Mouse (Mus musculus) G1E-ER4 (cell line): ENCODE data around the gene Myzap. TPM values are rescaled to one million over a fixed set of nuclear protein-coding genes. Genes with fewer than 3 reads are reported as not detected.

Experiments used
- GATA1 ChIP-seq: IDR thresholded peaks from one replicate; pipeline ENCODE4 v1.8.0; 2012; ENCODE audit warnings: low read length, inconsistent platforms
- polyA plus RNA-seq: library from polyadenylated mRNA; stranded (reverse); fragments of >175 nt; gene quantifications from 2 replicates; pipeline ENCODE4 v1.2.3, GENCODE M21; 2012

Myzap gene
- polyA plus RNA-seq, 1 experiment: not detected

- no peak for TF ChIP-seq GATA1
These were observed 22.0 kb downstream of the Myzap start for GRCm38 (mm10) chr9:71570170-71570569.

GRCm38 (mm10) chr9:71568323-71568942 is 23.7 kb downstream of the Myzap start:
- TF ChIP-seq GATA1: no peak

- TF ChIP-seq GATA1: no peak
These were observed 24.8 kb downstream of the Myzap start for GRCm38 (mm10) chr9:71567391-71567790.

DNA sequence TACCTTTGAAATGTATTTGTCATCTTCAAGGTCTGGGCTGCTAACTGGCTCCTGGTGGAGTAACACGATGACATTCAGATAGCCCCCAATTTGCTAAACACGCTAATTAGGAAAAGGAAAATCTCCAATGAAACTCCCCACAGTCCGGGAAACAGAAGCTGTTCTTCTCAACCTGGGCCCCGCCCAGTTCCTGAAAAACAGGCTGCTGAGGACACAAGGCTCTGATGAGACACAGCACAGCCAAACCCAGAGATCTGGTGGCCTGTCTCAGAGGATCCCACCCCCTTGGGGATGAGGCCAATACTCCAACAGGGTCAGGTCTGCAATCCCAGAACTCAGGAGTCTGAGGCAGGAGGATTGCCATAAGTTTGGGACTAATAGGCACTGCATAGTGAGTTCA is 25.4 kb downstream of the Myzap start:
- no peak for TF ChIP-seq GATA1

DNA sequence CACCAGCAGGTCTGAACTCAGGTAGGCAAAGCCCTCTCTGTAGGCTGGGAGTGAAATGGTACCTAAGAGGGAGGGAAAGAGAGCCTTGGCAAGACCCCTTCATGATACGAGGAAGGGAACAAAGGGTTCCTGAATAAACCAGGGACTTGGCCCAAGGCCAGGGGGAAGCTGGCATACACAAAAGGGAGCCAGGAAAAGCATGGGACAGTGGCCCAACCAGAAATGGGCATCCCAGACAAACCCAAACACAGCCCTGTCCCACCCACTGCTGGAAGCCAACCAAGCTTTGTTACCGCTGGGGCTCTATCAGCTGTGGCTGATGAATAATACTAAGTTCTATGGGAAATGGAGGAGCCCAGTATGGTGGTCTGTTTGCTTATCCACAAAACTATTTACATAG is 34.4 kb downstream of the Myzap start:
- TF ChIP-seq GATA1: no peak

- TF ChIP-seq GATA1: no peak
These were observed 38.2 kb downstream of the Myzap start for GRCm38 (mm10) chr9:71554001-71554400.

GRCm38 (mm10) chr9:71550176-71550575 is 42.0 kb downstream of the Myzap start:
- TF ChIP-seq GATA1: no peak

GRCm38 (mm10) chr9:71547704-71548275 is 44.4 kb downstream of the Myzap start:
- no peak for TF ChIP-seq GATA1

DNA sequence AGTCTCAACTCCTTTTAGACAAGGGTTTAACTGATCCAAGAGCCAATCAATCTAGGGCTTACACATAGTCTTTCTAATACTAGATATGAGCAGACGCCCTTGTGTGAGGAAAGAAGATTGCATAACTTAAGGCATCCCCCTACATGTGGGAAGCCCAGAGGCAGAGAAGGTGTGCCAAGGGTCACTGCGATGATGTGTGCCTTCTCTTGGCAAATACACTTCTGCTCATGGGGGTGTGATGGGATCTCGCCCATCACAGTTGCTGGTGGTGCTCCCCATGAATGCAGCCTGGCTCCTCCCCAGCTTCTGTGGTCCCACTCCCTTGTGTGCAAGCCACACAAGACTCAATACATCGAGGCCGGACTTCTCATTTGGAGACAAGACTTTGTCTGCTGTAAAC is 47.3 kb downstream of the Myzap start:
- no peak for TF ChIP-seq GATA1

- TF ChIP-seq GATA1: no peak
These were observed 48.5 kb downstream of the Myzap start for GRCm38 (mm10) chr9:71543443-71544222.

GRCm38 (mm10) chr9:71542292-71542691 is 49.9 kb downstream of the Myzap start:
- TF ChIP-seq GATA1: no peak

- TF ChIP-seq GATA1: no peak
These were observed 51.4 kb downstream of the Myzap start for GRCm38 (mm10) chr9:71540739-71541138.

DNA sequence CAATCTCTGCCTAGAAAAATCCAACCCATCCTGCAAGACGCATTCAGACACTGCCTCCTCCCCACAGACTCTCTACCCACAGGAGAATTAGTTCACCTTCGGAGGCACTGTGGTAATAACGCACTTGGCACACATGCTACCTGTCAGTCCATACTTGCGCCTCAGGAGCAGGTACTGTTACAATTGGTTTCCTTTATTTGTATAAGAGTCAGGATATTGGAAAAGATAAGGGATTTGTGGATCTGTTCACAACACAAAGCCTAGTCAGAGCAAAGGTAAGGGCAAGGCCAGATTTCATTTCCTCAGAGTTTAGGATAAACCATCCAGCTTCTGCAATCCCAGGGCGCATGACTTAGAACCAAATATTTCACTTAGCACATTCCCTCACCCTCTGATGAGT is 56.4 kb downstream of the Myzap start:
- no peak for TF ChIP-seq GATA1

DNA sequence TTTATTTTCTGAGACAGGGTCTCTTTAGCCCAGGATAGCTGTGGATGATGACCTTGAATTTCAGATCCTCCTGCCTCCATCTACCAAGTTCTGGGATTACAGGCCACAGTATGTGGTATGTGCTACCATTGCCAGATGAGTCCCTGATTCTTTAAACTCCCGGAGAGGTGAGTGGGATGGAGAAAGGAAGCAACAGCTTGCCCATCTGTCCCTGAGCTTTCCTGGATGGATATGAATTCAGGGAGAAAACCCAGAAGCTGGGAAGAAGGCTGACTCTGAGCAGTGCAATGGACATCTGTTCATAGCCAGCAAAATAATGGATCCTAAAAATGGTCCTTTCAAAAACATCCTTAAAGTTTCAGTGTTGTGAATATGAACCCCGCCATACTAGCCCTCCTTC is 57.1 kb downstream of the Myzap start:
- no peak for TF ChIP-seq GATA1

- no peak for TF ChIP-seq GATA1
These were observed 62.2 kb downstream of the Myzap start for GRCm38 (mm10) chr9:71529960-71530359.

- TF ChIP-seq GATA1: no peak
These were observed 64.7 kb downstream of the Myzap start for GRCm38 (mm10) chr9:71527438-71527837.

- no peak for TF ChIP-seq GATA1
These were observed 68.3 kb downstream of the Myzap start for GRCm38 (mm10) chr9:71523901-71524300.
